32 mouse cellular contexts compared by ENCODE assay signal in the genomic region with DNA sequence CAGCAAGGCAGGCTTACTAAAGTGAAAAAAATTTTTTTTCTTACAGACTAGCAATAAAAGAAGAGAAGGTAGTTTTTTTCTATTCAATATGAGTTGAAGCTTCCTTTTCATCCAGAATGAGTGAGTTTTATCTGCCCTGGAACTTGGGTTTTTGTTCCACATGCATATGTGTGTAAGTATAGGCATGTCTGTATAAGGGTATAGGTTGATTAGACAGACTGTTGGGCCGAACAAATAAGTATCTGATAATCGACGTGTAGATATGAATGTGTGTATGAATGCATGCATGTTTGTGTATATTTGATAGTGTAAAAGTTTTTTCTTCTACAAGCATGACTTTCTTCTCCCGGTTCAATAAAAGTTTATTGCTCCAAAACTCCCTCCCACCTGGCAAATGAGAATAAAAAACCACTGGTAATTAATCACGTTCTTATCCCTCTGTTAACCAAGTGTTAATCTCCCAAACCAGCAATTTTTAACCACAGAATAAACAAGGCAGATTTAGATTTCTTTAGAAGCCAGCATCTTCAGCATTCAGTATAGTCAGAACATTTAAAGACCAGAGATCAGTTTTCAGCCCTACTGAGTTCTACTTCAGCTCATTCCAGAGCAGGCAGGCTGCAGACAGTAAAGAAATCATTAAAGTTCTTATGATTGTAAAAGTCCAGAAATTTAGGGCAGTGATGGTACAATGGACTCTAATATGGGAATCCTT.
"Had no signal": no experiment of that assay in that cellular context is flagged by ENCODE, and none has a peak within 500 bp of the region (broad histone marks: within the 10 kb centered on the region; RNA-seq: fewer than 3 reads in every experiment).

No protein-coding gene starts in this region.

- H3K27me3 ChIP-seq: heart, embryonic 12.5 days; heart, embryonic 13.5 days; heart, embryonic 15.5 days; hindbrain, embryonic 12.5 days; hindbrain, embryonic 13.5 days; hindbrain, embryonic 15.5 days; kidney, embryonic 15.5 days had no signal

- H3K9me3 ChIP-seq: heart, embryonic 10.5 days; heart, embryonic 15.5 days; hindbrain, embryonic 10.5 days; hindbrain, embryonic 12.5 days; hindbrain, embryonic 13.5 days; hindbrain, embryonic 15.5 days; kidney, embryonic 15.5 days had no signal

- H3K4me2 ChIP-seq: heart, embryonic 11.5 days; heart, embryonic 12.5 days; heart, embryonic 13.5 days; heart, embryonic 15.5 days; hindbrain, embryonic 12.5 days; hindbrain, embryonic 13.5 days; hindbrain, embryonic 14.5 days; hindbrain, embryonic 15.5 days; kidney, embryonic 15.5 days had no signal

- ATAC-seq: hindbrain, embryonic 16.5 days; hindbrain, postnatal 0 days; inflammation-experienced regulatory T-cells, adult 6 months had no signal

- H3K27ac ChIP-seq: heart, adult 2 months; heart, embryonic 10.5 days; heart, embryonic 13.5 days; heart, embryonic 15.5 days; hindbrain, embryonic 10.5 days; hindbrain, embryonic 12.5 days; hindbrain, embryonic 13.5 days; hindbrain, embryonic 14.5 days; hindbrain, embryonic 15.5 days; hindbrain, postnatal 0 days; kidney, embryonic 15.5 days; layer of hippocampus, adult 2 months; left cerebral cortex, adult 2 months had no signal

- DNase-seq: heart, adult 2 months; heart, postnatal 10 days; heart, postnatal 14 days; heart, postnatal 36 days; heart, postnatal 4 days; kidney, adult 11 months; kidney, adult 18-20 months; kidney, adult 2 months; kidney, adult 8-10 months; kidney, adult 9 months; kidney, postnatal 14 days; kidney, postnatal 25 days; kidney, postnatal 36 days; kidney, postnatal 4 days; layer of hippocampus, adult 9-11 months; layer of hippocampus, postnatal 36 days had no signal

- H3K9ac ChIP-seq: heart, embryonic 12.5 days; heart, embryonic 13.5 days; heart, embryonic 15.5 days; hindbrain, embryonic 12.5 days; hindbrain, embryonic 13.5 days; hindbrain, embryonic 14.5 days; hindbrain, embryonic 15.5 days; kidney, embryonic 15.5 days had no signal

- H3K4me1 ChIP-seq: heart, embryonic 10.5 days; heart, embryonic 12.5 days; heart, embryonic 13.5 days; heart, embryonic 15.5 days; hindbrain, embryonic 10.5 days; hindbrain, embryonic 12.5 days; hindbrain, embryonic 13.5 days; hindbrain, embryonic 15.5 days; kidney, embryonic 15.5 days had no signal

- H3K4me3 ChIP-seq: heart, adult 2 months; heart, embryonic 10.5 days; heart, embryonic 12.5 days; heart, embryonic 13.5 days; heart, embryonic 15.5 days; hindbrain, embryonic 10.5 days; hindbrain, embryonic 12.5 days; hindbrain, embryonic 13.5 days; hindbrain, embryonic 15.5 days; kidney, embryonic 15.5 days; layer of hippocampus, adult 2 months; left cerebral cortex, adult 2 months had no signal

- H3K36me3 ChIP-seq: heart, embryonic 10.5 days; heart, embryonic 12.5 days; heart, embryonic 13.5 days; heart, embryonic 15.5 days; hindbrain, embryonic 10.5 days; hindbrain, embryonic 12.5 days; hindbrain, embryonic 13.5 days; hindbrain, embryonic 15.5 days; kidney, embryonic 15.5 days had no signal
